Mouse (Mus musculus): ENCODE data around the gene Stxbp4. TPM values are rescaled to one million over a fixed set of nuclear protein-coding genes. Genes with fewer than 3 reads are reported as not detected.

Gene Stxbp4
- 5.0 TPM for polyA plus RNA-seq (2014; fragmentation: Illumina TruSeq; extraction: RNeasy Lipid Tissue Mini Kit (QIAGEN cat#74804); ENCODE audit: low read depth, low replicate concordance)

GRCm38 (mm10) chr11:90637440-90638311 is at the start of gene Stxbp4, which contains the start of gene Cox11:
Stxbp4 (minus strand) TSS chr11:90638084.
Cox11 (plus strand) TSS chr11:90638173.

Other genes starting within 250 kb of the Stxbp4 start
- gene Hlf, start 247.2 kb downstream of the Stxbp4 start, polyA plus RNA-seq (2014; fragmentation: Illumina TruSeq; extraction: RNeasy Lipid Tissue Mini Kit (QIAGEN cat#74804); ENCODE audit: low read depth, low replicate concordance), result 2.9 TPM
- 69.8 TPM for gene Cox11, start 89 bp upstream of the Stxbp4 start, polyA plus RNA-seq (2014; fragmentation: Illumina TruSeq; extraction: RNeasy Lipid Tissue Mini Kit (QIAGEN cat#74804); ENCODE audit: low read depth, low replicate concordance)
- 154 TPM for gene Tom1l1, start 50.3 kb upstream of the Stxbp4 start, polyA plus RNA-seq (2014; fragmentation: Illumina TruSeq; extraction: RNeasy Lipid Tissue Mini Kit (QIAGEN cat#74804); ENCODE audit: low read depth, low replicate concordance)

All from sigmoid colon, adult 10 weeks (tissue).